Mouse (Mus musculus) embryonic facial prominence, embryonic 12.5 days (tissue): ENCODE data around the gene Olfr799. TPM values are rescaled to one million over a fixed set of nuclear protein-coding genes. Genes with fewer than 3 reads are reported as not detected.

ENCODE experiments used
- polyA plus RNA-seq: library from polyadenylated mRNA; unstranded; fragments of >200 nt; fragmentation: Nextera tagmentation; extraction: Ambion mirVana; gene quantifications from 2 replicates; pipeline ENCODE4 v1.2.1, GENCODE M21; 2016

The Olfr799 gene
- polyA plus RNA-seq, 1 experiment from 2014 or later: not detected

Other genes with a start within 250 kb of the Olfr799 start
- not detected in 2 replicates for gene Olfr785, start 232.1 kb upstream of the Olfr799 start, polyA plus RNA-seq
- gene Olfr786, start 210.2 kb upstream of the Olfr799 start, polyA plus RNA-seq: not detected in 2 replicates
- not detected in 2 replicates for gene Olfr787, start 175.6 kb upstream of the Olfr799 start, polyA plus RNA-seq
- gene Olfr788, start 166.5 kb upstream of the Olfr799 start, polyA plus RNA-seq: not detected in 2 replicates
- not detected in 2 replicates for gene Olfr789, start 152.7 kb upstream of the Olfr799 start, polyA plus RNA-seq
- not detected in 2 replicates for gene Olfr790, start 139.0 kb upstream of the Olfr799 start, polyA plus RNA-seq
- not detected in 2 replicates for gene Olfr791, start 115.7 kb upstream of the Olfr799 start, polyA plus RNA-seq
- not detected in 2 replicates for gene Olfr792, start 98.3 kb upstream of the Olfr799 start, polyA plus RNA-seq
- not detected in 2 replicates for gene Olfr794, start 69.8 kb upstream of the Olfr799 start, polyA plus RNA-seq
- not detected in 2 replicates for gene Olfr796, start 24.9 kb upstream of the Olfr799 start, polyA plus RNA-seq
- gene Olfr798, start 9.6 kb upstream of the Olfr799 start, polyA plus RNA-seq: not detected in 2 replicates
- gene Olfr800, start 20.2 kb downstream of the Olfr799 start, polyA plus RNA-seq: not detected in 2 replicates
- not detected in 2 replicates for gene Olfr801, start 36.4 kb downstream of the Olfr799 start, polyA plus RNA-seq
- not detected in 2 replicates for gene Olfr802, start 50.7 kb downstream of the Olfr799 start, polyA plus RNA-seq
- gene Olfr803, start 56.8 kb downstream of the Olfr799 start, polyA plus RNA-seq: not detected in 2 replicates
- gene Olfr804, start 65.7 kb downstream of the Olfr799 start, polyA plus RNA-seq: not detected in 2 replicates
- not detected in 2 replicates for gene Olfr805, start 91.9 kb downstream of the Olfr799 start, polyA plus RNA-seq
- not detected in 2 replicates for gene Olfr806, start 104.4 kb downstream of the Olfr799 start, polyA plus RNA-seq
- not detected in 2 replicates for gene Olfr807, start 120.3 kb downstream of the Olfr799 start, polyA plus RNA-seq
- not detected in 2 replicates for gene Olfr808, start 128.0 kb downstream of the Olfr799 start, polyA plus RNA-seq
- gene Olfr809, start 137.2 kb downstream of the Olfr799 start, polyA plus RNA-seq: not detected in 2 replicates
- gene Olfr810, start 157.4 kb downstream of the Olfr799 start, polyA plus RNA-seq: not detected in 2 replicates
- gene Olfr811, start 166.9 kb downstream of the Olfr799 start, polyA plus RNA-seq: not detected in 2 replicates
- gene Olfr812, start 208.6 kb downstream of the Olfr799 start, polyA plus RNA-seq: not detected in 2 replicates
- gene Olfr813, start 217.9 kb downstream of the Olfr799 start, polyA plus RNA-seq: 0.18 TPM in 1 of 2 replicates, not detected in the other
- gene Olfr814, start 242.4 kb downstream of the Olfr799 start, polyA plus RNA-seq: not detected in 2 replicates